Mouse (Mus musculus) urinary bladder, postnatal 4 days (tissue): ENCODE results near the gene Cisd1.

Source experiments
- DNase-seq, 2 experiments: peaks; one replicate each; pipeline ENCODE4 v3.0.0; 2021 to 2022; ENCODE audit warnings: low spot score in 2 of 2

Gene Cisd1

GRCm38 (mm10) chr10:71348637-71349280, 4.0 kb upstream of the Cisd1 start:
- DNase-seq = no peak

DNA sequence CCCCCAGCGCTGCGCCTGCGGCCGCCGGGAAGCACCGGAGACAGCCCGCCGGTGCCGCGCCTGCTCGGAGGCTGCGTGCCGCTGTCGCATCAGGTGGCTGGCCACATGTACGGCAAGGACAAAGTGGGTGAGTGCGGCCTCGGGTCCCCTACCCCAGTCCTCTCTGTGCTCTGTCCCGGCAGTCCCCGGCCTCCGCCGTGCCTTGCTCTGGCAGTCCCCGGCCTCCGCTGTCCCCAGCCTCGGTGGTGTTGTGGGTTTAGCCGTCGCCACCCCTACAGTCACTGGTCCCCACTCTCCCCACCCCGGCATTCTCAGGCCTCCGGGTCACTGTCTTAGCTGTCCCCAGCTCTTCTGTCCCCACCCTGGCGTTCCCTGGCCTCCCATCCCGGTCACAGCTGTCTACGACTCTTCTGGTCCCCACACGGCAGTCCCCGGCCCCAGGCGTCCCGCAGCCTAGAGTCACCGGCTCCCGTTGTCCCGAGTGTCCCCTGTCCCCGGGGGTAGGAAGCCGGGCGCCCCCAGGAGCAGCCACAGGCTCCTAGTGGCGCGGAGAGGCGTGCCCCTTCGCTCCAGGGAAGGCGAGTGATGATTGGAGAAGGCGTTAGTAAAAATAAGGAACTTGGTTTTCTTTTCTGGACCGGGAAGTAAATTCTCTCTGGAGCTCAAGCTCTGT, 3.3 kb upstream of the Cisd1 start:
- no peak for DNase-seq

GRCm38 (mm10) chr10:71347509-71347949, 2.8 kb upstream of the Cisd1 start, which contains the start of gene Ipmk:
Ipmk (plus strand) TSS chr10:71347763.
- DNase-seq = peak; percentile 97 to 99

- DNase-seq = no peak
These were observed 2.2 kb upstream of the Cisd1 start for GRCm38 (mm10) chr10:71346722-71347508.

GRCm38 (mm10) chr10:71346106-71346505, 1.4 kb upstream of the Cisd1 start:
- no peak for DNase-seq

DNA sequence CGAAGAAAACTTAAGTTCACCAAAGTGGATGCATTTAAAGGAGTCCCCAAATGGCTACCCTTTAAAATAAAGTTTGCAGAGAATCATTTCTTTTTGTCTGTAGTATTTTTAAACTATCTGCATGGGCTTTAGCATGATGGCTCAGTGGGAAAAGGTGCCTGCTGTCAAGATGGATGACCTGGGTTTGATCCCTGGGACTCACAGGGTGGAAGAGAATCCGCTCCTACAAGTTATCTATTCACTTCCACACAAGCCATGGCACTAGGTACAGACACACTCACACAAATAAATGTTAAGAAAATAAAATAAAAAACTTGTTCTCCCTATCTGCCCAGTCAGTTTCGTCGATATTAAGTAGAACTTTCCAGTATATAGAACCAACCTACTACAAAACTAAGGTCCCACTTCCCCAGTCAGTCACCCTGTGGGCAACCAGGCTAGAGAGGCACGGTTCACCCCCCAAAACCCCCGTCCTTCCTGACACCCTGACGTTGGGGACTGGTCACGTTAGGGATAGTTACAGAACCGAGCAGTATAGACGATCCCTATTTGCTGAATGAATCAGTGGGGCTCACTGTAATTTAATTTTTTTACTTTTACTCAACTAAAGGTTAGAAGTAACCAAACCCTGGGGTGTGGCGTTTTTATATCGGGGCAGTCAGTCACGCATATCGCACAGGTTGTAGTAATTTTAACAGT, 1.0 kb downstream of the Cisd1 start:
- no peak for DNase-seq

GRCm38 (mm10) chr10:71343130-71343529, 1.6 kb downstream of the Cisd1 start:
- DNase-seq = no peak

GRCm38 (mm10) chr10:71342030-71342805, 2.5 kb downstream of the Cisd1 start:
- no peak for DNase-seq

- DNase-seq = no peak
These were observed 3.5 kb downstream of the Cisd1 start for GRCm38 (mm10) chr10:71341290-71341689.

- no peak for DNase-seq
These were observed 4.6 kb downstream of the Cisd1 start for GRCm38 (mm10) chr10:71340195-71340594.

GRCm38 (mm10) chr10:71339463-71339862, 5.3 kb downstream of the Cisd1 start:
- no peak for DNase-seq

DNA sequence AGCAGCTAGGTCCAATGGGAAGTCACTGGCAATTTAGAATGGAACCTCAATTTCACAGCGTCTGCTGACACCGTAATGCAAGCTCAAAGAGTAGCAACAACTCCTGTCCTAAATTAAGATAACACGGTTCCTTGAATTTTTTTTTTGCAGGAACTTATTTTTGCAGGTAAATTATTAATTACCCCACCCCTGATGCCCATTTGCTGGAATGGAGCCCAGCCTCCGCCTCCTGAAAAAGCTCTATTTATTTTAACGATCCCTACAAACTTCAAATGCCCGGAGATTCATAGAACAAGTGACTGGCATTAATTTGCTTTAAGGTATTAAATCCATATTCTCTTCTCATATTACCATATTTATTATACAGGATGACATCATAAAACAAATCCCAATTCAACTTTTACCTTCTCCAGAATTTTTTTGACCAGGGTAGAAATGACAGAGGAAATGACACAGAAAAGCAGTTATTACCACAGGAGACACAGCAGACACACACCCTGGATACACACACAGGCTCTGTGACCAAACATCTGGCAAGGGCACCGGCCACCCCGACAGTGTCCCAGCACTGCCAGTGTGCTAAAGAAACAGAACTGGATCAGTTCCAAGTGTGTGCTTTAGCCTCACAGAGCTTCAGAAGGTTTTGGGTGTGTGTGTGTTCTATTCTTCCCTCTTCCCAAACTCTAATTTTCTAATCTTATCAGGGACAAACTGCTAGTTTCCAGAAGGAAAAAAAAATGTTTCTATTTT, 6.4 kb downstream of the Cisd1 start:
- DNase-seq = no peak

GRCm38 (mm10) chr10:71337733-71338132, 7.0 kb downstream of the Cisd1 start:
- no peak for DNase-seq

GRCm38 (mm10) chr10:71332859-71333258, 11.9 kb downstream of the Cisd1 start:
- no peak for DNase-seq

DNA sequence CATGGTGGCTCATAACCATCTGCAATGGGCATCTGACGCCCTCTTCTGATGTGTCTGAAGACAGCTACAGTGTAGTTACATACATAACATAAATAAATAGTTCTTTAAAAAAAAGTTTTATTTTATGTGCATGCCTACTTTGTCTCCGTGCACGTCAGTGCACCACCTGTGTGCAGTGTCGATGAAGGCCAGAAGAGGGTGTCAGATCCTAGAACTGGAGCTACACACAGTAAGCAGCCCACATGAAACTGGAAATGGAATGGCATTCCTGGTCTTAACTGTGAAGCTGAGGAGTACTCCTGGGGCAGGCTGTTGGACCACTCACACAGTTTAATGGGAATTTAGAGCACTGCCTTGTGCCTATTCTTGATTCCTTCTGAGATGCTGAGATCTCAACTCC, 12.4 kb downstream of the Cisd1 start:
- no peak for DNase-seq

GRCm38 (mm10) chr10:71331908-71332307, 12.8 kb downstream of the Cisd1 start:
- no peak for DNase-seq

DNA sequence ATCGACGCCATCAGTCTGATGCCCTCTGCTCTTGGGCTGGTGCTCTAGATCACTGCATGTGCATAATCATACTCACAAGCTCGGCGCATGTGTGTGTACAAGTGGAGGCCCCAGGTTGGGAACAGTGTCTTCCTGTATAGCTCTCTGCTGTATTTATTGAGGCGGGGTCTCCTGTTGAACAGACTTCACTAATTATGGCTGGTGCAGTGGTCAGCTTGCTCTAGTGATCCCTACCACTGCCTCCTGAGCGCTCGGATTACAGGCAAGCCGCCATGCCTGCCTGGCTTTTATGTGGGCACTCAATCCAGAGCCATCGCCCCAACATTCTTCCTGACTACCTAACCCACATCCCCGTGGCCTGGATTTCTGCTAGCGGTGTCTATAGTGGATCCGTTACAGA, 14.7 kb downstream of the Cisd1 start:
- no peak for DNase-seq

DNA sequence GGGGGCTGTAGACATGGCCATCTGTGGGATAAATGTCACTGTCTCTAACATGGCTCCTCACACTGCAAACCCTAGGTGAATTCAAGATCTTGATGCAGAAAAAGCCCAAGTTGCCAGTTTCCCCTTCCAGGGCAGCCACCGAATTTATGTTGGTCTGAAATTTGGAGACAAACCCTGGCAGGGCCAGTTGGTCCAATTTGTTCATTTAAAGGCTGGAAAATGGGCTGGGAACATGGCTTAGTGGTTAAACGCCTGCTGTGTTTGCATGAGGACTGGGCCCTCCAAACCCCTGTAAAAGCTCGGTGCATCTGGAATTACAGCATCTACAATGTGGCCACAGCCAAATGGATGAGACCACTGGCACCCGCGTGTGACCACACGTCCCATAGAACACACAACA, 15.5 kb downstream of the Cisd1 start:
- no peak for DNase-seq

- DNase-seq = no peak
These were observed 15.9 kb downstream of the Cisd1 start for GRCm38 (mm10) chr10:71328870-71329269.

DNA sequence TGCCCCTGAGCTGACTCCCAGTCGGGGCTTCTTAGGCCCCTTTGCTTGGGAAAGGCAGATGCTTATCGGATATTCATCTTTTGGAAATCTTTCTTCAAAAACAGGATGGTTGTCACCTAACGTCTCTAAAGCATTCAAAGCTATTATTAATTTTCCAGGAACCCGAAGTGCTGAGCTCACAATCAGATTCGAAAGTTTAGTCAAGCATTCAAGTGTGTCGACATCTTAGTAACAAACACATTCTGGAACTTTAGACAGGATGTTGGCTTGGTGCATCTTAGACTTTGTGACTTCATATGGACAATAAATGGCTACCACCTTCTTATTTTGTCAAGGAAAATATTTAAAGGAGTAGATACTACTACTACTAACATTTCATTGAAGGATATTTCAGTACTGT, 16.4 kb downstream of the Cisd1 start:
- DNase-seq = no peak

GRCm38 (mm10) chr10:71327386-71327785, 17.4 kb downstream of the Cisd1 start:
- no peak for DNase-seq
